Mouse (Mus musculus) CH12.LX (cell line): ENCODE results near the gene Cerkl. TPM values are rescaled to one million over a fixed set of nuclear protein-coding genes. Genes with fewer than 3 reads are reported as not detected.

ENCODE experiments used
- DNase-seq: peaks from one replicate; pipeline ENCODE4 v3.0.0-alpha.2; 2013; ENCODE audit errors: extremely low read depth
- H3K27ac ChIP-seq: 2 replicates; pipeline ENCODE4 v1.5.1; 2012; ENCODE audit warnings: low read depth, mild to moderate bottlenecking, control low read depth, moderate library complexity; ENCODE audit not compliant: insufficient read depth
- H3K27me3 ChIP-seq: replicated peaks from 2 replicates; pipeline ENCODE3; 2012; ENCODE audit warnings: inconsistent platforms
- H3K36me3 ChIP-seq, 2 experiments: replicated peaks in 1 of 2; 2 replicates each; pipeline versions ENCODE3 to v1.6.1; 2012; ENCODE audit warnings: inconsistent platforms in 1 of 2, low read length in 1 of 2, mild to moderate bottlenecking in 1 of 2, mixed read lengths in 1 of 2, moderate library complexity in 1 of 2; ENCODE audit not compliant: control insufficient read depth in 1 of 2, insufficient read depth in 1 of 2
- H3K4me1 ChIP-seq, 2 experiments: 2 replicates each; pipeline ENCODE4 v1.6.1; 2012; ENCODE audit warnings: inconsistent platforms in 1 of 2, moderate library complexity in 1 of 2; ENCODE audit not compliant: insufficient read depth in 2 of 2, control insufficient read depth in 1 of 2
- H3K4me2 ChIP-seq: 2 replicates; pipeline ENCODE4 v1.6.1; 2012; ENCODE audit warnings: low read depth, mild to moderate bottlenecking, control low read depth; ENCODE audit not compliant: poor library complexity, insufficient read depth, severe bottlenecking
- H3K4me3 ChIP-seq, 3 experiments: fragments of 150-350 bp in 1 of 3; sonication (generic) in 1 of 3; replicated peaks in 1 of 3; 2 replicates each; pipeline versions ENCODE3 to v1.5.1; 2011 to 2012; ENCODE audit warnings: low read depth in 2 of 3, low read length in 2 of 3, mild to moderate bottlenecking in 2 of 3, moderate library complexity in 2 of 3, control low read depth in 1 of 3, improper control_type of control experiment in 1 of 3, inconsistent platforms in 1 of 3, mixed read lengths in 1 of 3; ENCODE audit not compliant: poor library complexity in 1 of 3
- H3K79me2 ChIP-seq: replicated peaks from 2 replicates; pipeline ENCODE4 v1.6.1; 2012; ENCODE audit warnings: mild to moderate bottlenecking, moderate library complexity; ENCODE audit not compliant: control insufficient read depth, poor library complexity, insufficient read depth, severe bottlenecking; ENCODE audit errors: extremely low read depth
- H3K9ac ChIP-seq: 2 replicates; pipeline ENCODE4 v1.6.1; 2012; ENCODE audit warnings: low read depth, mild to moderate bottlenecking, control low read depth, moderate library complexity; ENCODE audit not compliant: insufficient read depth
- H3K9me3 ChIP-seq: replicated peaks from 2 replicates; pipeline ENCODE3; 2012; ENCODE audit warnings: low read length, inconsistent platforms, mixed read lengths
- BHLHE40 ChIP-seq: IDR thresholded peaks from 2 replicates; pipeline ENCODE4 v1.6.1; 2011; ENCODE audit warnings: mild to moderate bottlenecking, low read depth, low read length, improper control_type of control experiment
- CHD1 ChIP-seq: IDR thresholded peaks from 2 replicates; pipeline ENCODE4 v1.6.1; 2012; ENCODE audit warnings: low read depth, low read length, improper control_type of control experiment, inconsistent platforms
- CHD2 ChIP-seq: IDR thresholded peaks from 2 replicates; pipeline ENCODE4 v1.6.1; 2011; ENCODE audit warnings: low read length, improper control_type of control experiment
- E2F4 ChIP-seq: IDR thresholded peaks from 2 replicates; pipeline ENCODE4 v1.6.1; 2011; ENCODE audit warnings: low read depth, low read length, improper control_type of control experiment; ENCODE audit not compliant: insufficient replicate concordance
- EP300 ChIP-seq: IDR thresholded peaks from 2 replicates; pipeline ENCODE4 v1.6.1; 2011; ENCODE audit warnings: low read length, improper control_type of control experiment
- ETS1 ChIP-seq: conservative IDR thresholded peaks from 2 replicates; pipeline ENCODE4 v1.6.1; 2012; ENCODE audit warnings: low read depth, mild to moderate bottlenecking, inconsistent platforms, low read length, improper control_type of control experiment, moderate library complexity
- GABPA ChIP-seq: IDR thresholded peaks from 2 replicates; pipeline ENCODE4 v1.6.1; 2012; ENCODE audit warnings: low read depth, low read length, improper control_type of control experiment, inconsistent platforms; ENCODE audit not compliant: insufficient replicate concordance
- IRF4 ChIP-seq: IDR thresholded peaks from 2 replicates; pipeline ENCODE4 v1.6.1; 2014; ENCODE audit warnings: low read depth, mild to moderate bottlenecking, inconsistent platforms, low read length, improper control_type of control experiment
- JUN ChIP-seq: IDR thresholded peaks from 2 replicates; pipeline ENCODE4 v1.6.1; 2011; ENCODE audit warnings: low read depth, mild to moderate bottlenecking, low read length, improper control_type of control experiment, moderate library complexity; ENCODE audit not compliant: insufficient read depth
- JUND ChIP-seq: conservative IDR thresholded peaks from 2 replicates; pipeline ENCODE4 v1.6.1; 2011; ENCODE audit warnings: low read depth, low read length, improper control_type of control experiment
- KAT2A ChIP-seq: IDR thresholded peaks from 2 replicates; pipeline ENCODE4 v1.6.1; 2012; ENCODE audit warnings: low read length, improper control_type of control experiment, inconsistent platforms; ENCODE audit not compliant: insufficient replicate concordance
- MAX ChIP-seq: IDR thresholded peaks from 2 replicates; pipeline ENCODE4 v1.6.1; 2011; ENCODE audit warnings: low read length, improper control_type of control experiment
- MAZ ChIP-seq: IDR thresholded peaks from 2 replicates; pipeline ENCODE4 v1.6.1; 2012; ENCODE audit warnings: low read depth, mild to moderate bottlenecking, inconsistent platforms, low read length, improper control_type of control experiment, moderate library complexity
- MEF2A ChIP-seq: IDR thresholded peaks from 2 replicates; pipeline ENCODE4 v1.6.1; 2014; ENCODE audit warnings: low read depth, mild to moderate bottlenecking, inconsistent platforms, low read length, improper control_type of control experiment, borderline replicate concordance
- MXI1 ChIP-seq: IDR thresholded peaks from 2 replicates; pipeline ENCODE4 v1.6.1; 2011; ENCODE audit warnings: mild to moderate bottlenecking, low read depth, low read length, improper control_type of control experiment
- MYC ChIP-seq: IDR thresholded peaks from 2 replicates; pipeline ENCODE4 v1.6.1; 2011; ENCODE audit warnings: low read depth, mild to moderate bottlenecking, improper control_type of control experiment, low read length
- NELFE ChIP-seq: IDR thresholded peaks from 2 replicates; pipeline ENCODE4 v1.6.1; 2011; ENCODE audit warnings: low read depth, low read length, improper control_type of control experiment
- NRF1 ChIP-seq: IDR thresholded peaks from 2 replicates; pipeline ENCODE4 v1.6.1; 2014; ENCODE audit warnings: low read depth, mild to moderate bottlenecking, inconsistent platforms, low read length, improper control_type of control experiment, moderate library complexity
- PAX5 ChIP-seq: IDR thresholded peaks from 2 replicates; pipeline ENCODE4 v1.6.1; 2012; ENCODE audit warnings: low read length, inconsistent platforms, mixed read lengths
- POLR2A ChIP-seq: IDR thresholded peaks from 2 replicates; pipeline ENCODE4 v1.6.1; 2011; ENCODE audit warnings: low read depth, mild to moderate bottlenecking, improper control_type of control experiment, low read length
- POLR2AphosphoS2 ChIP-seq: IDR thresholded peaks from 2 replicates; pipeline ENCODE4 v1.6.1; 2011; ENCODE audit warnings: low read depth, low read length, improper control_type of control experiment
- RAD21 ChIP-seq: IDR thresholded peaks from 2 replicates; pipeline ENCODE4 v1.6.1; 2011; ENCODE audit warnings: low read depth, mild to moderate bottlenecking, low read length, improper control_type of control experiment, moderate library complexity
- SIN3A ChIP-seq: IDR thresholded peaks from 2 replicates; pipeline ENCODE4 v1.6.1; 2012; ENCODE audit warnings: low read length, improper control_type of control experiment, inconsistent platforms
- TBP ChIP-seq: conservative IDR thresholded peaks from 2 replicates; pipeline ENCODE4 v1.6.1; 2011; ENCODE audit warnings: low read depth, low read length, improper control_type of control experiment
- TCF12 ChIP-seq: IDR thresholded peaks from 2 replicates; pipeline ENCODE4 v1.6.1; 2014; ENCODE audit warnings: low read depth, mild to moderate bottlenecking, inconsistent platforms, low read length, improper control_type of control experiment
- UBTF ChIP-seq: IDR thresholded peaks from 2 replicates; pipeline ENCODE4 v1.6.1; 2012; ENCODE audit warnings: low read depth, mild to moderate bottlenecking, inconsistent platforms, low read length, improper control_type of control experiment, moderate library complexity
- USF1 ChIP-seq: IDR thresholded peaks from 2 replicates; pipeline ENCODE4 v1.6.1; 2014; ENCODE audit warnings: low read depth, mild to moderate bottlenecking, inconsistent platforms, low read length, improper control_type of control experiment
- USF2 ChIP-seq: conservative IDR thresholded peaks from 2 replicates; pipeline ENCODE4 v1.6.1; 2011; ENCODE audit warnings: low read depth, low read length, improper control_type of control experiment
- ZC3H11A ChIP-seq: IDR thresholded peaks from 2 replicates; pipeline ENCODE4 v1.6.1; 2012; ENCODE audit warnings: low read depth, mild to moderate bottlenecking, inconsistent platforms, low read length, improper control_type of control experiment
- ZKSCAN1 ChIP-seq: IDR thresholded peaks from 2 replicates; pipeline ENCODE4 v1.6.1; 2012; ENCODE audit warnings: low read depth, inconsistent platforms, low read length, improper control_type of control experiment, borderline replicate concordance
- dilution Hi-C: fragments of 300-500 bp; cut with MboI; formaldehyde crosslinking; loops from 2 replicates; pipeline ENCODE4 v1.14.3; 2020; ENCODE audit warnings: low sequenced_read_pairs; ENCODE audit not compliant: extremely low pct_unique_long_range_greater_than_20kb, extremely low pct_ligation_motif_present
- in situ Hi-C: fragments of 300-500 bp; cut with MboI; formaldehyde crosslinking; loops from 3 replicates; pipeline ENCODE4 v1.14.3; 2019; ENCODE audit warnings: low sequenced_read_pairs, low pct_ligation_motif_present, low pct_unique_long_range_greater_than_20kb, mixed read lengths
- polyA plus RNA-seq: library from polyadenylated mRNA; unstranded; fragments of >175 nt; gene quantifications from 2 replicates; pipeline ENCODE4 v1.2.1, GENCODE M21; 2012; ENCODE audit warnings: low read depth; ENCODE audit not compliant: insufficient read length
- total RNA-seq, 2 experiments: library from RNA; depleted of rRNA; stranded (reverse); fragments of 300-350 nt in 1 of 2; fragments of >200 nt in 1 of 2; gene quantifications; 2 replicates each; pipeline ENCODE4 v1.2.3; 2012 to 2014

The Cerkl gene
- total and polyA plus RNA-seq, 3 experiments = 10.9 to 19.6 (median 15.6) TPM

DNA sequence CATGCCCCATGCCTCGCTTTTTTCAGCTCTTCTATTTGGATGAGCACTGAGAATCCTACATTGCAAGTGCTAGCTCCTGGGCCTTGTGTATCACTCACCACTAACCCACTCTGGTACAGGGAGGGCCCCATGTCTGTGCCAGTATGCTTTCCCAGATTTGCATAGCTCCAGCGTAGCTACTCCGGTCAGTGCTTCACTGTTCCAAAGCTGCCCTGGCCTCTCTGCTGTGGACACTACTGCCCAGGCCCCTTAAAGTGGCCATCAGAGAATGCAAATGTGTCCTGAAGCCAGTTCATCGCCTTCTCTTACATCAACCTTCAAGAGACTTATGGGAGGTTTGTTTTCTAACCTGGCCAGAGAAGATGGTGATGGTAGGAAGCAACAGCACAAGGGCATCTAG lies 86.7 kb downstream of the Cerkl start:
- TF ChIP-seq PAX5 = no peak
- no peak for TF ChIP-seq JUND
- TF ChIP-seq ZKSCAN1 = no peak
- TF ChIP-seq JUN = no peak
- no peak for TF ChIP-seq ETS1
- TF ChIP-seq USF1 = no peak
- TF ChIP-seq EP300 = 0 out of 2 replicates have a peak, but pooled peaks have one; percentile 9
- TF ChIP-seq TCF12 = peak; percentile 63; the same call in 1 of the 2 replicates
- TF ChIP-seq POLR2AphosphoS2 = no peak
- no peak for TF ChIP-seq MAX
- TF ChIP-seq USF2 = no peak
- TF ChIP-seq TBP = peak; percentile 79
- TF ChIP-seq BHLHE40 = 0 out of 2 replicates have a peak, but pooled peaks have one; percentile 21
- TF ChIP-seq E2F4 = no peak
- TF ChIP-seq MEF2A = 0 out of 2 replicates have a peak, but pooled peaks have one; percentile 45
- TF ChIP-seq CHD2 = no peak
- no peak for TF ChIP-seq MYC
- TF ChIP-seq ZC3H11A = no peak
- no peak for TF ChIP-seq NRF1
- peak; percentile 48 for TF ChIP-seq NELFE
- TF ChIP-seq SIN3A = no peak
- 0 out of 2 replicates have a peak, but pooled peaks have one; percentile 14 for TF ChIP-seq KAT2A
- TF ChIP-seq MXI1 = peak; percentile 52
- TF ChIP-seq GABPA = no peak
- no peak for TF ChIP-seq RAD21
- TF ChIP-seq UBTF = no peak
- TF ChIP-seq MAZ = no peak
- peak; percentile 43 for TF ChIP-seq IRF4
- 0 out of 2 replicates have a peak, but pooled peaks have one; percentile 15 for TF ChIP-seq CHD1
- TF ChIP-seq POLR2A = peak; percentile 52; the same call in 1 of the 2 replicates
- Histone ChIP-seq H3K27me3 (no peaks in the 10 kb centered on the region), H3K4me2 (peak overlapping the region; percentile 80), H3K4me1 (peaks cover 4 to 40% of the 10 kb centered on the region in 2 experiments; a peak in 3 of 4 replicates), H3K4me3 (peak overlapping the region; percentile 62 to 98 (median 85)), H3K9ac (peak overlapping the region; percentile 100), H3K27ac (peak overlapping the region; percentile 99), H3K36me3 (peaks cover 8 to 19% of the 10 kb centered on the region in 2 experiments), H3K79me2 (peaks cover 13% of the 10 kb centered on the region), H3K9me3 (no peaks in the 10 kb centered on the region)
- in situ Hi-C loops (loop anchor here (5.0 to 25.0 kb wide), 4 partner anchors 127 to 408 kb away; partner anchors contain the start of gene Itprid2), dilution Hi-C loops (no loop called here)
- DNase-seq = peak; percentile 67
